Mouse (Mus musculus) heart, embryonic 14.5 days (tissue): ENCODE measurements around the gene Oxa1l. TPM values are rescaled to one million over a fixed set of nuclear protein-coding genes. Genes with fewer than 3 reads are reported as not detected.

Source experiments
- ATAC-seq: fragments of 200-750 bp; cut with Nextera tagmentation; 2 replicates; pipeline ENCODE4 v1.8.0; 2017; ENCODE audit warnings: low read depth, moderate TSS enrichment; ENCODE audit not compliant: insufficient number of reproducible peaks, insufficient read depth, low FRiP score
- H3K27ac ChIP-seq, 2 experiments: fragments of 200-500 bp in 1 of 2; fragments of 300-500 bp in 1 of 2; sonication (generic) in 1 of 2; replicated peaks in 1 of 2; 2 replicates each; pipeline ENCODE4 v1.5.1; 2012 to 2014; ENCODE audit warnings: low read depth in 2 of 2, low read length in 2 of 2, control low read depth in 1 of 2, mild to moderate bottlenecking in 1 of 2, mixed read lengths in 1 of 2; ENCODE audit not compliant: control insufficient read depth in 1 of 2, insufficient read depth in 1 of 2
- H3K27me3 ChIP-seq: fragments of 300-500 bp; sonication (generic); 2 replicates; pipeline ENCODE4 v1.6.1; 2014; ENCODE audit warnings: mild to moderate bottlenecking, low read length, control low read depth; ENCODE audit not compliant: control insufficient read depth, insufficient read depth
- H3K36me3 ChIP-seq: fragments of 300-500 bp; sonication (generic); 2 replicates; pipeline ENCODE4 v1.6.1; 2014; ENCODE audit warnings: mild to moderate bottlenecking, control low read depth, low read length, mixed read lengths; ENCODE audit not compliant: control insufficient read depth, insufficient read depth
- H3K4me1 ChIP-seq, 2 experiments: fragments of 200-500 bp in 1 of 2; fragments of 300-500 bp in 1 of 2; sonication (generic) in 1 of 2; 2 replicates each; pipeline ENCODE4 v1.6.1; 2012 to 2014; ENCODE audit warnings: low read length in 2 of 2, control low read depth in 1 of 2, mixed read lengths in 1 of 2; ENCODE audit not compliant: control insufficient read depth in 2 of 2, insufficient read depth in 2 of 2
- H3K4me2 ChIP-seq: fragments of 300-500 bp; sonication (generic); 2 replicates; pipeline ENCODE4 v1.6.1; 2014; ENCODE audit warnings: mild to moderate bottlenecking, low read length
- H3K4me3 ChIP-seq, 2 experiments: fragments of 200-500 bp in 1 of 2; fragments of 300-500 bp in 1 of 2; sonication (generic) in 1 of 2; 2 replicates each; pipeline ENCODE4 v1.5.1; 2012 to 2014; ENCODE audit warnings: low read length in 2 of 2, mild to moderate bottlenecking in 2 of 2, control low read depth in 1 of 2, low read depth in 1 of 2, moderate library complexity in 1 of 2; ENCODE audit not compliant: control insufficient read depth in 1 of 2, insufficient read depth in 1 of 2
- H3K9ac ChIP-seq: fragments of 300-500 bp; sonication (generic); 2 replicates; pipeline ENCODE4 v1.6.1; 2014; ENCODE audit warnings: mild to moderate bottlenecking, low read length
- H3K9me3 ChIP-seq: fragments of 300-500 bp; sonication (generic); 2 replicates; pipeline ENCODE4 v1.6.1; 2016; ENCODE audit warnings: low read length, control low read depth; ENCODE audit not compliant: control insufficient read depth
- WGBS: fragments of 180-500 bp; shearing (Covaris S2); extraction: QIAGEN DNeasy Blood & Tissue Kit; methylation state at CpG from one replicate; pipeline ENCODE4 v1.1.7; 2014; 5-methylcytosine and 5-hydroxymethylcytosine counted together
- polyA plus RNA-seq: library from polyadenylated mRNA; unstranded; fragments of >200 nt; fragmentation: Nextera tagmentation; extraction: Ambion mirVana; gene quantifications from 2 replicates; pipeline ENCODE4 v1.2.1, GENCODE M21; 2014

Oxa1l gene
- polyA plus RNA-seq, 1 experiment from 2014 or later = 73.4 TPM

DNA sequence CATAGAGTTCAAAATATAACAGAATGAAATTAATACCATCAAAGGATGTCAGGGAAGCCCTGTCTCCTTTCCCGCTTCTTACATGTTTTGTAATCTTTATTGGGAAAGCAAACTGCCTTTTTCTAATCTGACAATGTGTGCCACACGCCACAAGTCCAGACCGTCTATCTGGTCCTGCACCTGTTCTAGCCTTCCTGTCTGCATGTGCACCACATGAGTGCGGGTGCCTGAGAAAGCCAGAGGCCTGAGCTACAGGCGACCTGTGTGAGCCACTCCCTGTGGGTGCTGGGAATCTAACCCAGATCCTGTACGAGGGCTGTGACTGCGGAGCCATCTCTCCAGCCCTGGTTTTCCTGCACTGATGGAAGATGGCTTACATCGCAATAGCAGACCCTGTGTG, 23.8 kb downstream of the Oxa1l start:
- Histone ChIP-seq H3K4me2 (no peak overlapping the region), H3K36me3 (no peaks in the 10 kb centered on the region)
- WGBS = 83% methylated on average over 8 of the region's 8 CpGs

DNA sequence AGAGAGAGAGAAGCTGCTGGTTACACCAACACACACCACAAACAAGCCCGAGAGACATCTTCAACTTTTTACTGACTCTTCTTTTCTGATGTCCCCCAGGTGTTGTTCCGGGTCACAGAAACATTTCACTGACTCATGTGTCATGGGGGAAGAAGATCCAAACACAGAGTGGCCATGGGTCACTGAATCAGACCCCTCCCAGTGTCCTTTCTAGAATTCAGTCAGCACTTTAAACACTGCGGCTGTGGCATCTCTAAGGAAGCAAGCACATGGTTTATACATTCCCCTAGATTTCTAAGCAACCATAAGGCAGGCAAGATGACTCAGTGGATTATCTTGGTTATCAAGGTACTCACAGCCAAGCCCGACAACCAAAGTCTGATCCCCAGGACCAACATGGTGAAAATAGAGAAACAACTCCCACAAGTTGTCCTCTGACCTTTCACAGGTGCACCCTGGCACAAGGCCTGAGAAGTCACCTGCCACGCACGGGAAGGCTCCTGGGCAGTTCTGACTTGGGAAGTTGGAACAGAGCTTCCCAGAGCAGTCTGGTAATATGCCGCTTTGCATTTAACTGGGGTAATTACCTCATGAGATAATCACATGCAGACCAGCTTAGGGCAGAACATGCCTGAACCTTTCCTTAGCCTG, 25.5 kb downstream of the Oxa1l start:
- Histone ChIP-seq H3K36me3 (no peaks in the 10 kb centered on the region), H3K4me1 (peaks cover 0 to 3% of the 10 kb centered on the region in 2 experiments; a peak in 2 of 4 replicates), H3K27ac (no peak overlapping the region), H3K9me3 (no peaks in the 10 kb centered on the region), H3K4me2 (no peak overlapping the region), H3K27me3 (no peaks in the 10 kb centered on the region), H3K4me3 (no peak overlapping the region), H3K9ac (no peak overlapping the region)
- no peak for ATAC-seq
- WGBS = 77% methylated on average over 7 of the region's 7 CpGs

More for the DNA sequence above, 23.8 kb downstream of the Oxa1l start:
- peaks cover 0 to 3% of the 10 kb centered on the region in 2 experiments; a peak in 2 of 4 replicates for H3K4me1 ChIP-seq
- H3K4me3 ChIP-seq = no peak overlapping the region
- no peak overlapping the region for H3K9ac ChIP-seq
- H3K27me3 ChIP-seq = no peaks in the 10 kb centered on the region
- no peak overlapping the region for H3K27ac ChIP-seq
- H3K9me3 ChIP-seq = no peaks in the 10 kb centered on the region
- ATAC-seq = no peak

DNA sequence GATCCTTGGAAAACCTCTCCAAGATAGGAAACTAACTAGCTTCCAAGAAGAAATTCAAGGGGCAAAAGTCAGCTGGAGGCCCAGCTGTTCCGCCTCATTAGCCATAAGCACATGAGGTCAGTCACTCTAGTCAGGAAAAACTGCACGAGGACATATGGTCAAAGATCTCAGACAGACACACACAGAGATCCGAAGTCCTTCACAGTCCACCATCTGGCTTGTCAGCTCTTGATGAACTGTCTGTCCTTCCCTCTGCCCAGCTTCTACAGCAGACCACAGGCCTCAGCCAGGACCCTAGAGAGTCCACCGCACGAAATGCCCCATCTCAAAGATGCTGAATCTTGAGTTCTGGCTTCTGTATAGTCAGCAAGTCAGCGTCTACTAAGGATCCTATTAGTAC, 26.9 kb downstream of the Oxa1l start:
- WGBS = 83% methylated on average over 6 of the region's 6 CpGs
- ATAC-seq = no peak

DNA sequence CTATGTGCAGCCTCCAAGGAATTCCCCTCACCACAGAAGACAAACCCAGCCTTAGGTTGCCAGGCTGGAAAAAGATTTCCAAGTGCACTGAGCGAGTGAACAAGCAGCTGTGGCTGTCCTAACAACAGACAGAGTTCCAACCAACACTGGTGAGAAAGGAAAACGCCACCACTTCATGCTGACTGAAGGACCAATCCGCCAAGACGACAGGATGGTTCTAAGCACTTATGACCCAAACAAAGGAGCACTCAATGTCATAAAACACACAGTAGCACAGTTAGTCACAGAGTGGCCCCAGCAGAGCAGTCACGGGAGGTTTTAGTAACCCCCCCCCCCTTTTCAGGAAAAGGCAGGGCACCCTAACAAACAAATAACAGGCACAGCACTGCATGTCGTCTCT, 30.2 kb downstream of the Oxa1l start:
- Histone ChIP-seq H3K4me1 (no peaks in the 10 kb centered on the region), H3K36me3 (no peaks in the 10 kb centered on the region), H3K9me3 (no peaks in the 10 kb centered on the region), H3K27me3 (no peaks in the 10 kb centered on the region), H3K27ac (no peak overlapping the region), H3K4me3 (no peak overlapping the region), H3K4me2 (no peak overlapping the region), H3K9ac (no peak overlapping the region)
- 61% methylated on average over 6 of the region's 6 CpGs for WGBS
- ATAC-seq = no peak

More for the DNA sequence above, 26.9 kb downstream of the Oxa1l start:
- Histone ChIP-seq H3K4me3 (no peak overlapping the region), H3K4me2 (no peak overlapping the region), H3K27me3 (no peaks in the 10 kb centered on the region), H3K4me1 (peaks cover 0 to 3% of the 10 kb centered on the region in 2 experiments; a peak in 2 of 4 replicates), H3K9ac (no peak overlapping the region), H3K36me3 (no peaks in the 10 kb centered on the region), H3K27ac (no peak overlapping the region), H3K9me3 (no peaks in the 10 kb centered on the region)

DNA sequence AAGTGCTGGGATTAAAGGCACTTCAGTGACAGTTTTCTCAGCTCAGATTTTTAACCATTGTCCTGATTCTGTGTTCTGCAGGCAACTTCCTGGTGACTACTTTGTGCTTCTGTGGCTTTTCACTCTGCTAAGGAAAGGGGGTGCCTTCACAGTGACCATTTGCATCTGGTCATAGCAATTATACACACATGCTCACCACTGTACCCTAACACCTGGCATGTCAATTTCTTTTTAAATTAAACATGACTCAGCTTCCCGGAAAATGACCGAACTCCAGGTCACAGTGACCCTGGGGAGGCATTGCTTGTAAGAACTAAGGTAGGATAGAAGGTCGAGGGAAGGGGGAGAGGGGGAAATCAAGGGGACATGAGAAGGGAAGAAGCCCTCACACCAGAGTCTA, 33.2 kb downstream of the Oxa1l start:
- H3K36me3 ChIP-seq = no peaks in the 10 kb centered on the region
- no peaks in the 10 kb centered on the region for H3K27me3 ChIP-seq
- peaks cover 0 to 3% of the 10 kb centered on the region in 2 experiments; a peak in 1 of 4 replicates for H3K4me1 ChIP-seq
- no peak overlapping the region for H3K27ac ChIP-seq
- no peak overlapping the region for H3K4me3 ChIP-seq
- H3K9ac ChIP-seq = no peak overlapping the region
- no peak for ATAC-seq
- H3K4me2 ChIP-seq = no peak overlapping the region
- 71% methylated on average over 3 of the region's 3 CpGs for WGBS
- H3K9me3 ChIP-seq = no peaks in the 10 kb centered on the region

DNA sequence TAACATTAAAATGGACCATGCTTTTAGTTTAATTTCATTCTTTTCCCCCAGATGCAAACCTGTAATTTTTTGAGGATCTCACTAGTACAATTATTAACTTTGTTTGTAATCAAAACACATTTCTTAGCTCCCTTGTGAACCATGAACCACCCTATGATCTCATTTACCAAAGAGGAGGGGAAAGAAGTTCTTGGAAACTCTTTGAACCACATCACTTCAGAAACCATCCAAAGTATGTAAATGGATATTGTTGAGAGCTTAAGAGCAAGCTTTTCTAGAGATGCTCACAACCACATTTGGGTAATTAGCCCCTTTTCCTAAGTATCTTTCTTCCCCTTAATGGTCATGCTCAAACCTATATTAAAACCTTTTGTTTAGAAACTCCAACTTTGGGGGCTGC, 33.7 kb downstream of the Oxa1l start:
- peaks cover 0 to 3% of the 10 kb centered on the region in 2 experiments; a peak in 1 of 4 replicates for H3K4me1 ChIP-seq
- H3K27me3 ChIP-seq = no peaks in the 10 kb centered on the region
- H3K27ac ChIP-seq = no peak overlapping the region
- no peak overlapping the region for H3K4me3 ChIP-seq
- H3K9ac ChIP-seq = no peak overlapping the region
- no peak for ATAC-seq
- H3K4me2 ChIP-seq = no peak overlapping the region
- H3K9me3 ChIP-seq = no peaks in the 10 kb centered on the region
- H3K36me3 ChIP-seq = no peaks in the 10 kb centered on the region

DNA sequence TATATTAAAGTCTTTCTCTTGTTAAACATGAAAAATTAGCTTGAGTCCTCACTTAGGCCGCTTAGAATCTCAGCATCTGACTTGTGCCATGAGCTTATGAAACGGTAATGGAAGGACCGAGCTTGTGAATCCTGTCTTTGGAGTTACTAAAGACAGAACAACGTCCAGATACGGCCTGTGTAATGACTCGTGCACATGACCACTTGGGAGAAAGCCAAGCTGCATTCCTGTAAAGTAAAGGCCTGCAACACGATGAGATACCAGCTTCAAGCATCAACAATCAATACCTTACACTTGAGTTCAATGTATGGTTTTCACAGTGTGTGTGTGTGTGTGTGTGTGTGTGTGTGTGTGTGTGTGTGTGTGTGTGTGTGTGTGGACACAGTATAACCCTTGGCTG, 36.1 kb downstream of the Oxa1l start:
- Histone ChIP-seq H3K4me1 (peaks cover 0 to 3% of the 10 kb centered on the region in 2 experiments; a peak in 1 of 4 replicates), H3K4me3 (no peak overlapping the region), H3K9me3 (no peaks in the 10 kb centered on the region), H3K27ac (no peak overlapping the region), H3K36me3 (no peaks in the 10 kb centered on the region), H3K4me2 (no peak overlapping the region), H3K9ac (no peak overlapping the region), H3K27me3 (no peaks in the 10 kb centered on the region)
- WGBS = 33% methylated on average over 7 of the region's 7 CpGs
- no peak for ATAC-seq
